Mouse (Mus musculus): ENCODE results near the gene Mgarp. TPM values are rescaled to one million over a fixed set of nuclear protein-coding genes. Genes with fewer than 3 reads are reported as not detected.
"Not testable (repeated sequence)": the region's sequence is repeated elsewhere in the genome, so short reads cannot be mapped to it uniquely, and the experiment has no call there.

Mgarp gene
- total RNA-seq, 1 experiment from 2014 or later: not detected

GRCm38 (mm10) chr3:51354956-51355355, 41.6 kb downstream of the Mgarp start:
- ATAC-seq (replicated peaks in 1 of 2; ENCODE audit: insufficient read depth in 1 of 2, low FRiP score in 2 of 2, low TSS enrichment in 1 of 2, low read depth in 1 of 2, poor library complexity in 2 of 2, severe bottlenecking in 2 of 2): not testable (repeated sequence)

GRCm38 (mm10) chr3:51354034-51354427, 42.5 kb downstream of the Mgarp start:
- no peak for ATAC-seq (replicated peaks in 1 of 2; ENCODE audit: insufficient read depth in 1 of 2, low FRiP score in 2 of 2, low TSS enrichment in 1 of 2, low read depth in 1 of 2, poor library complexity in 2 of 2, severe bottlenecking in 2 of 2)

GRCm38 (mm10) chr3:51353325-51354033, 43.1 kb downstream of the Mgarp start:
- ATAC-seq (replicated peaks in 1 of 2; ENCODE audit: insufficient read depth in 1 of 2, low FRiP score in 2 of 2, low TSS enrichment in 1 of 2, low read depth in 1 of 2, poor library complexity in 2 of 2, severe bottlenecking in 2 of 2): peak; percentile 74 to 79

GRCm38 (mm10) chr3:51350806-51351205, 45.7 kb downstream of the Mgarp start:
- ATAC-seq (replicated peaks in 1 of 2; ENCODE audit: insufficient read depth in 1 of 2, low FRiP score in 2 of 2, low TSS enrichment in 1 of 2, low read depth in 1 of 2, poor library complexity in 2 of 2, severe bottlenecking in 2 of 2): no peak

GRCm38 (mm10) chr3:51348646-51349238, 47.8 kb downstream of the Mgarp start:
- 0 out of 4 replicates have a peak, but pooled peaks of 1 of the 2 experiments have one; percentile 9 for ATAC-seq (replicated peaks in 1 of 2; ENCODE audit: insufficient read depth in 1 of 2, low FRiP score in 2 of 2, low TSS enrichment in 1 of 2, low read depth in 1 of 2, poor library complexity in 2 of 2, severe bottlenecking in 2 of 2)

- not testable (repeated sequence) for ATAC-seq (replicated peaks in 1 of 2; ENCODE audit: insufficient read depth in 1 of 2, low FRiP score in 2 of 2, low TSS enrichment in 1 of 2, low read depth in 1 of 2, poor library complexity in 2 of 2, severe bottlenecking in 2 of 2)
These were observed 51.5 kb downstream of the Mgarp start for GRCm38 (mm10) chr3:51345017-51345416.

GRCm38 (mm10) chr3:51344182-51344581, 52.4 kb downstream of the Mgarp start:
- ATAC-seq (replicated peaks in 1 of 2; ENCODE audit: insufficient read depth in 1 of 2, low FRiP score in 2 of 2, low TSS enrichment in 1 of 2, low read depth in 1 of 2, poor library complexity in 2 of 2, severe bottlenecking in 2 of 2): not testable (repeated sequence)

GRCm38 (mm10) chr3:51343260-51343659, 53.3 kb downstream of the Mgarp start:
- no peak for ATAC-seq (replicated peaks in 1 of 2; ENCODE audit: insufficient read depth in 1 of 2, low FRiP score in 2 of 2, low TSS enrichment in 1 of 2, low read depth in 1 of 2, poor library complexity in 2 of 2, severe bottlenecking in 2 of 2)

GRCm38 (mm10) chr3:51342152-51342551, 54.4 kb downstream of the Mgarp start:
- no peak; a peak in 1 of 4 replicates for ATAC-seq (replicated peaks in 1 of 2; ENCODE audit: insufficient read depth in 1 of 2, low FRiP score in 2 of 2, low TSS enrichment in 1 of 2, low read depth in 1 of 2, poor library complexity in 2 of 2, severe bottlenecking in 2 of 2)

GRCm38 (mm10) chr3:51341268-51342081, 55.1 kb downstream of the Mgarp start:
- ATAC-seq (replicated peaks in 1 of 2; ENCODE audit: insufficient read depth in 1 of 2, low FRiP score in 2 of 2, low TSS enrichment in 1 of 2, low read depth in 1 of 2, poor library complexity in 2 of 2, severe bottlenecking in 2 of 2): peak; percentile 37 to 54

GRCm38 (mm10) chr3:51340552-51341267, 55.8 kb downstream of the Mgarp start, which contains the start of gene Elf2:
Gene Elf2 (minus strand): TSS chr3:51340663.
- ATAC-seq (replicated peaks in 1 of 2; ENCODE audit: insufficient read depth in 1 of 2, low FRiP score in 2 of 2, low TSS enrichment in 1 of 2, low read depth in 1 of 2, poor library complexity in 2 of 2, severe bottlenecking in 2 of 2): peak; percentile 62 to 79

GRCm38 (mm10) chr3:51339734-51340551, 56.6 kb downstream of the Mgarp start:
- peak in 1 of 2 experiments; percentile 2; a peak in 1 of 4 replicates for ATAC-seq (replicated peaks in 1 of 2; ENCODE audit: insufficient read depth in 1 of 2, low FRiP score in 2 of 2, low TSS enrichment in 1 of 2, low read depth in 1 of 2, poor library complexity in 2 of 2, severe bottlenecking in 2 of 2)

GRCm38 (mm10) chr3:51339378-51339733, 57.2 kb downstream of the Mgarp start:
- no peak for ATAC-seq (replicated peaks in 1 of 2; ENCODE audit: insufficient read depth in 1 of 2, low FRiP score in 2 of 2, low TSS enrichment in 1 of 2, low read depth in 1 of 2, poor library complexity in 2 of 2, severe bottlenecking in 2 of 2)

All from hematopoietic stem cell, adult 5-6 weeks (primary cell).